Mouse (Mus musculus) CD8-positive naive resting alpha-beta T cell, adult 2 months (primary cell): ENCODE measurements around the gene Slc1a3.
"Not testable (repeated sequence)": the region's sequence is repeated elsewhere in the genome, so short reads cannot be mapped to it uniquely, and the experiment has no call there.

Experiments
- DNase-seq, 2 experiments: peaks; one replicate each; pipeline ENCODE4 v3.0.0; 2022; ENCODE audit warnings: low read depth in 2 of 2, low spot score in 2 of 2

Slc1a3 gene

DNA sequence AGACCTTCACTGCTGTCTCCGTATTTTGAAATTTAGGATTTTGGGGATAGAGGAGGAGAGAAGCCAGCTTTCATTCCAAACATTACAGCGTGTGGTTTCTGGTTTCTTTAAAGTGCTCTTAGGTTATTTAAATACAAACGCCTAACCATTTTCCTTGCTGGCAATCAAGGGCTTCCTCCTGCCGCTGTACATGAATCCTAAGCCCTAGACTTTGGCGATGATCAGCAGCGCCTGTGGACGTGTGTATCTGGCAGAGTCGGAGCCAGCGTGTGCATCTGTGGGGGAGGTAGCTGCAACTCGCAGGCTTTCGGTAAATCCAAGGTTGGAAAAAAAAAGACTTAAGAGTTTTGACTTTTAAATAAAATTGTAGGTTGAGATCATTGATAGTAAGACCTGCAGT is 986 bp downstream of the Slc1a3 start:
- no peak for DNase-seq

DNA sequence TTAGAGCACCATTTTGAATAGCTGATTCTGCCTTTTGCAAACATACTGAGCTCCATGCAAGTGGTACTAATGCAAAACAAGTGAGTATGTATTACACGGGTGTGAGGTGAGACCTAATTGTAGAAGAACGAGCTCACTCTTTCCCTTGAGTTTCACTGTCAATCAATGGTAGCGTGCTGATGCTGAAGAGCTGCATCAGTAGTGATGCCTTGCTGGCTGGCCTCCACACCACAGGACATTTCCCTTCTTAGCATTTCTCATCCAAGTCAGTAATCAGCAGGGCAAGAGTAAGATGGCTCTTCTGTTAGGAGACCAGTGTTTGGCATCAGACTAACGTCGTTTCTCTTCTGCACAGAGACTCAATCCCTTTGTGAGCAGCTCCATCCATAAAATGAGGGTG is 4.0 kb downstream of the Slc1a3 start:
- DNase-seq, result no peak

GRCm38 (mm10) chr15:8706178-8706577 is 4.4 kb downstream of the Slc1a3 start:
- no peak for DNase-seq

DNA sequence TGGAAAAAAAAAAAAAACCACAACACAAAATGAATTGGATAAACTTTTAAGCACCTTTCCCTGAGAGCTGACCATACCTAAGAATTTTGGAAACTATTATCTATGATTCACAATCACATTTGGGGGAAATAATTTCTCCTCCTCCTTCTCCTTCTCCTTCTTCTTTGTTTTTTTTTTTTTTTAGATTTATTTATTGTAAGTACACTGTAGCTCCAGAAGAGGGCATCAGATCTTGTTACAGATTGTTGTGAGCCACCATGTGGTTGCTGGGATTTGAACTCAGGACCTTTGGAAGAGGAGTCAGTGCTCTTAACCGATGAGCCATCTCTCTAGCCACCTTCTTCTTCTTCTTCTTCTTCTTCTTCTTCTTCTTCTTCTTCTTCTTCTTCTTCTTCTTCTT is 5.0 kb downstream of the Slc1a3 start:
- not testable (repeated sequence) for DNase-seq

GRCm38 (mm10) chr15:8697976-8698375 is 12.6 kb downstream of the Slc1a3 start:
- no peak for DNase-seq

- DNase-seq, result no peak
Observed at GRCm38 (mm10) chr15:8697500-8697899, 13.1 kb downstream of the Slc1a3 start.

- not testable (repeated sequence) for DNase-seq
Observed at GRCm38 (mm10) chr15:8690141-8690540, 20.4 kb downstream of the Slc1a3 start.

DNA sequence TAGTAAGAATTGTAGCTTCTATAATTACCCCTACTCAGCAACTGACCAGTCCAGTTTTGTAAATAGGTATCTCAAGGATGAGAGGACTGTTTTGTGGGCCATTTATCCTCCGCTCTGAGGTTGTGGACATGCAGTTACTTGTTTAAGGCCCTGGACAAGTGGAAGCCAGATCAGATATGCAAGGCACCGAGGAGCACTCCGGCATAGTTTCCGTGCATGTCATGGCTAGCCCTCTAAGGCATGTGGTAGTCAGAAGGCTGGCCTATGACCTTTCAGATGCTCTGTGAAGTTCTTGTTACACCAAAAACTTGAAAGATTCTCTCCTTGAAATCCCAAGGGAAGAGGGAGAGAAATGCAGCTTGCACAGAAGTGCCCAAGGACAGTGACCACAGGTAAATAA is 23.7 kb downstream of the Slc1a3 start:
- no peak for DNase-seq

GRCm38 (mm10) chr15:8685506-8685905 is 25.1 kb downstream of the Slc1a3 start:
- DNase-seq, result no peak

- DNase-seq, result no peak
Observed at GRCm38 (mm10) chr15:8684263-8684662, 26.3 kb downstream of the Slc1a3 start.

DNA sequence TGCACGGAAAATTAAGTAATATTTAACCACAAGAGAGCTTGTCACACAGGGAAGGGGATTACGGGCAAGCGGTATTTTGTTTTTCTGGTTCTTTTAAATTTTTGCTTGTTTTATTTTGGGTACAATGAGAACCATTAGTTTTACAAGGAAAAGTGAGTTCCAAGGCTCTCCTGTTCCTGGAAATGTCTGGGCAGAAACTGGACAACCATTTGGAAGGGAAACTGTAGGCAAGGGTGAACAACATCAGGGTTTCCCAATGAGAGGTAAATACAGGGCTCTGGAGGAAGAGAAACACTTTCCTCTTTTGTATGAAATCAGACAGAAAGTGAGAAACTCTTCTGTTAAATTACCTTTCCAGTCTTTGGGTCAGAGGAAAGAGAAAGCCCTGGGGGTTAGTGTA is 27.7 kb downstream of the Slc1a3 start:
- DNase-seq, result no peak

DNA sequence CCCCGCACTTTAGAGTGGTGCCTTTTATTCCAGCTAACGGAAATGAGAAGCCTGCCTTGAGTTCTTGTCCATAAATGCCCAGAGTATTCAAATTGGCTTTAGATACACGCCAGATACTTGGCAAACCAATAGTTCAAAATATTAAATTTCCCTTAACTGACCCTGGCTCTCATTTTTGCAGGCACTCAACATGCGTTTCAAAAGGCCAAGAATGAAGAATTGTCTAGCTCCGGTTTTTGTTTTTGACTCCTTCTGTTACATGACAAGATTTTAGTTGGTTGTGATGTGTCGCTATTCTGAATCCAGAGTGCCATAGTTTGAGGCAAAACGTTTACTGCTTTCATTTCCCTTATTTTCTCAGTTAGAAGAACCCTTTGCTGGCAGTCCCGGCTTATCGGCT is 28.1 kb downstream of the Slc1a3 start:
- DNase-seq, result no peak

- no peak for DNase-seq
Observed at GRCm38 (mm10) chr15:8681971-8682370, 28.6 kb downstream of the Slc1a3 start.

- no peak for DNase-seq
Observed at GRCm38 (mm10) chr15:8681009-8681408, 29.6 kb downstream of the Slc1a3 start.

DNA sequence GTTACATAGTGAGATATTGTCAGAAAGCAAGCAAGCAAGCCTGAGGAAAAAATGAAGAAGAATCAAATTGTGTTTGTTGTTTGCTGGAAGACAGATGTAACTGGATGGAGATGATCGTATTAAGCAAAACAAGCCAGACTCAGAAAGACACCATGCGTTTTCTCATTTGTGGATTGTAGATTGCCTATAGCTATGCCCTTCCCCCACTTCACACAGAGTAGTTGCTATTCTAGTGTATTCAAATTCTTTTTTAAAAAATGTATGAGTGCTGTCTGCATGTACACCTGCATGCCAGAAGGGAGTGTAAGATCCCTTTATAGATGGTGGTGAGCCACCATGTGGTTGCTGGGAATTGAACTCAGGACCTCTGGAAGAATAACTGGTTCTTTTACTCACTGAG is 33.6 kb downstream of the Slc1a3 start:
- no peak for DNase-seq

DNA sequence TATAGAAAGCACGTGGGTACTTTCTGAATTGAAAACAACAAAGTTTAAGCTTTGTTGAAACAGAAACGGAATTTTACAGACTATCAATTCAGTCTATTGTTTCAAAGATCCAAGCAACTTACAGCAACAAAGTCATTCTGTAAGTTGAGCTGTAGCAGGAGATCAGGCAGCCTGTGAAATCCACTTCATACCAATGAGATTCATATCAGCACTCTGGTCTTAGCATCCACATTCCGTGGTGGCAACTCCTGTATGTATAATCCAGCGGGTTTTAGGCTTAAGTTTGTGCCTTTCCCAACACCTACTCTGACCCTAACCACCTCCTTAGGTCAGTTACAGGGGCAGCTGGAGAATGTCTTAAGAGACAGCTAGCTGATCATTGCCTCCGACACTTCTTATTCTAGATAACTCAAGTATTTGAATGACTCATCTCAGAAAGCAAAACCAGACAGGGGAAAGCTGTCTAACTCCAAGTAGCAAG is 34.3 kb downstream of the Slc1a3 start:
- no peak for DNase-seq

- DNase-seq, result no peak
Observed at GRCm38 (mm10) chr15:8675616-8676015, 34.9 kb downstream of the Slc1a3 start.

DNA sequence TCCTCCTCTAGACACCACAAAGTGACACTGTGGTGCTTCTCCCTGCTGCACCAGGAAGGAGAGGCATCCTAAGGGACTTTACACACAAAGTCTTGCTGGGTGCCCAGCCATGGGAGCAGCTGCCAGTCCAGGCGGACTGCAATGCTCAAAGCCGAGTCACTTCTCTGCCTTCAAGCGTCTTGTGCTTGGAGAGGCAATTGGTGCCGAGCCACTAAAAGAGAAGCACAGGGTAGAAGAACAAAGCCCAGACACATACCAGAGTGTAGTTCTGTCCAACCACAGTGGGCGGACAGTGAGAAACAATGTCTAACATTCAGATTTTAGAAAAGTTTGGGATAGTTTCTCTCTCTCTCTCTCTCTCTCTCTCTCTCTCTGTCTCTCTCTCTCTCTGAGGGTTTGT is 38.0 kb downstream of the Slc1a3 start:
- no peak for DNase-seq

GRCm38 (mm10) chr15:8667849-8668522 is 42.6 kb downstream of the Slc1a3 start:
- no peak for DNase-seq

- DNase-seq, result no peak
Observed at GRCm38 (mm10) chr15:8665675-8666350, 44.8 kb downstream of the Slc1a3 start.

GRCm38 (mm10) chr15:8663348-8664099 is 47.0 kb downstream of the Slc1a3 start:
- DNase-seq, result no peak

DNA sequence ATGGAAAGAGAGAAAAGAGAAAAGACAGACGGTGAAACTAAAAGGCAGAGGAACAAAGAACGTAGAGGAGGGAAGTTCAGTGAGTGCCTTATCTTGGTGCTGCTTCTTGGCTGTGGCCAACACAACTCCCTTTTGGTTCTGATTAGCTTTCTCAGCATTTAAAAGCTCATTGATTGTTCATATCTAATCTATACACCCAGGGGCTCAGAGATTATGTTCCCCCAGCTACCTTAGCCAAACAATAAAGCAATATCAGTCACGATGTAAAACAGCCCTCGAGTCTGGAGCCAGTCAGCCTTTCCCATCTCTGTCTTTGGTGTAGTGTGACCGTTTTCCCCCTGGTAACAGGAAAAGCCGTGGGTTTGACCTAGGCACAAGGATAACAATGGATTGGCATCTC is 48.7 kb downstream of the Slc1a3 start:
- DNase-seq, result no peak
